Mouse (Mus musculus) cerebellum, adult 11 months (tissue): Measurements from ENCODE around the gene Bmper.

ENCODE experiments used
- DNase-seq: peaks from one replicate; pipeline ENCODE4 v3.0.0; 2022

Bmper gene

DNA sequence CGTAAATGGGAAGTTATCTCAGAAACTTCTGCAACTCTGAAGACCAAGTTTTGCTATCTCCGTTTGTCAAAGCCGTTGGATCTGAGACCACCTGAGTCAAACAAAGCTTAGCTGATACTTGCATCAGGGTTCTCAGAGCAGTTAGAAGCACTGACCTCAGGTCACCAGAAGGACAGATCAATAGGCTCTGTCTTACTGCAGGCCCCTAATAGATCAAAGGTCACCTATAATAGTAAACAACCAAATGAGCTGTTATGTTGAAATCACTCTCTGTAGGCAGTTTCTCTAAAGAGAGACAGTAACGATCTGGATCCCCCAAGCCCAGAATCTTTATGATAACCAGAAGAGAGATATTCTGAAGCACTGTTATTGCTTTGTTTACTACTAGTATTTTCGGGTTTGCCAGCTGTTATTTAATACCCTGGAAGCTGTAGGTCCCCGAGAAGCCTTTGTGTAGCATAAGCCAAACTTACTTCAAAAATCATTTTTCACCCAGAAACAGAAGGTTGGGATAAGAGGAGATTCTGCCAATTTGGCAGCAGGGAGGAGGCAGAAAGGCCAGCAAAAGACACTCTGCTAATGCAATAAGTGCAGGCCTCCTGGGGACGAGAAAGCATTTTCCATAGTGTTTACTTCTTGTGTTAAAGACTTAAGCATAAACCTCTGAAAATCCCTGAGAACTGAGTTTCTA lies 224.5 kb downstream of the Bmper start:
- DNase-seq, result no peak

- DNase-seq, result no peak
Measured at GRCm38 (mm10) chr9:23453309-23453708, 230.4 kb downstream of the Bmper start.

- DNase-seq, result no peak
Measured at GRCm38 (mm10) chr9:23457186-23457585, 234.3 kb downstream of the Bmper start.

DNA sequence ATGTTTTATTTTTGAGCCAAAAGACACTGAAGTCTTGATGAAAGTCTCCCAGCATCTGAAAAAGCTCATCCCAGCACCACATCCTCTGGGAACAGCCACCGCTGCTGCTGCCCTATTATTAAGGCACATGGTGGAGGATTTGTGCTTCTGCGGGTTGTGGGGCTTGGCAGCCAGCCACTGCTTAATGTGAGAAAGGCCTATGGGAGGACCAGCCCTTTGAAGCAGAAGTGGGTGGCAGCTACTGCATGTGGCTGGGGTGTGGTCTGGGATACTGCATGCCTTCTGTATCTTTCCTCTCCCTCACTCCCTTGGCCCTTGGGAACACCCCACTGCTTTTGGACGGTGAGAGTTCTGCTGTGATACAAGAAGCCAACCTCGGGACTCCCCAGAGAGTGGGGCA lies 237.8 kb downstream of the Bmper start:
- no peak for DNase-seq

DNA sequence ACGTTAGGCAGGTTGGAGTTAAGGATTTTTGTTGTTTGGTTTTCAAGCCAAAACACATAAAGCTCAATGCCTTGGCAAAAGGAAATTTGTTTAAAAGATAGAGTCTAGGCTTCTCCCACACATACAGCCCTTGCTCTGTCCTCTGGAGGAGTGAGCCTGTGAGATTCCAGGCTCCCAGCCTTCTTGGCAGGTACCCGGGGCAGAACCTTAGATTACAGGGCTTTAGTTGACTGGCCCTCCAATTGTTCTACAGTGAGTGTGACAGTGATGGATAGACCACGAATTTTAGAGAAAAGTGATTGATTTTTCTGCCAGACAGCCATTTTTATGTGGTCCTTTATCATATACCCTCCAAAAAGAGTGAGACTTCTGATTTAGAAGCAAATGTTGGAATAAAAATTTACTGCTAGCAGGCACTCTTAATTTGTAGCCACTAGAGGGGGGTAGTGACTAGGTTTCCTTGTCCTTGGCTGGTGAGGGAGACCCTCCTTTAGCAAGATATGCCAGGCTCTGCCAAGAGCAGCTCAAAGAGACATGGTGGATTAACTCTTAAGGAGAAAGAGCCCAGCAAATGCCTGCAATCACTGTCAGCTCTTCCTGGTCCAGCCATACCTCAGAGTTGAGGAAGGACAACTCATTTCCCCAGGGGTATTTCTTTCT lies 240.2 kb downstream of the Bmper start:
- DNase-seq, result no peak

DNA sequence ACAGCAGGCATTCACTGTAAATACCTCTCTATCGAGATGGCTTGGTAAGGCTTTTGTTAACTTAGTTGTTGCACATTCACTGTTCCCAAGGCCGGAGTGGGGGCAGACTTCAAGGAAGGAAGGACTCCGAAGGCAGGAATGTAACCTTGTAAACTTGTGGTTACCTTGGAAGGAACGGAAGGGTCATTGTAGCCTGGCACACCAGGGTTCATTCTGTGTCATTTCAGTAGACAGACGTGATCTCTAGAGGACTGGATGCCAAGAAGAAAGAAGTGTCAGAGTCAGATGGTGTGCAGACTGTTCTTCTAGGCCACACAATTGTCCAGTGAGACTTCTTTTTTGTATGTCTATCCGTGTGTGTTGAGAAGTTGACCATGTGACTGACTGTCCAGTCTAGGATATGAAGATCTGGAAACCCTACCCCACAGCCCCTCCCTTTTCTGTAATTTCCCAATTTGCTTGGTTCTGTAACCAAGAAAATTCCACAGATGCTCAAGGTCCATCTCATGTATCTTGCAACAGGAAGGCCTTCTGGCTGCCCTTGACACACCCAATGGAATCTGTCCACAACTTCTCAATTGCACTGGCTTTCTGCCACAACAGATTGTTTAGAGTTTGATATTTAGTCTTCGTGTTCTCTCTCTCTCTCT lies 242.2 kb downstream of the Bmper start:
- DNase-seq, result no peak

DNA sequence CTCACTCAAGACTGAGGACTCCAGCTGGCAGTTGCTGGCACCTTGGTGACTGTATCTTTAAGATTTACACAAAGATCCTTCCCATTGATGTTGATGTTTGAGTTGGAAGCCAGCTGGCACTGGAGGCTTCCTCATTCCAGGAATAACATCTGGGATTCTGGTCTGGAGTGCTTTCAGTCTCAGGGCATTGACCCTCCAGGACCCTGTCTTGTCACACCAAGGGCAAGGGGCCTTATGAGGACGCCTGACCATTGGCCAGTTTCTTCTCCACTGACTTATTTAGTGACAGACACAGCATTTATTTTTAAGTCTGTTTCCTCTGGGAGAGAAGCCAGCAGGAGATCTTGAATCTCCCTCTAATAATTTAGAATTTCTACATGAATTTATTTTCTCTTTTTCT lies 247.0 kb downstream of the Bmper start:
- DNase-seq, result no peak

DNA sequence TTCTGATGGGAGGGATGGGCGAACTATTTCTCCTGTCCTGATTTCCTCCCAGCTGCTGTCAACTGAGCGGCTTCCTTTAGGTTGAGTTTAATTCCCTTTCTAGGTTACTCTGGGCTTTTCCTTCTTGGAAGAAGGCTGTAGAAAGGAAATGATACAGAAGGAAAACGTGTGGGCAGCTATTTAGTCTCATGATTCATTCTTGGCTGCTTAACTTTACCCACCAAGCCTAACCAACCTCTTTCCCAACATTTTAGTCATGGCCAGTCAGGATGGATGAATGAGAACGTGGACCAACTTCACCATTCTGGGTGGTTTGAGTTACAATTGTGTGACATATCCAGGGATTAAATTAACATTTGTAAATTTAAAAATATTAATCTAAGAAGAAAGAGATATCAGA lies 263.0 kb downstream of the Bmper start:
- no peak for DNase-seq

DNA sequence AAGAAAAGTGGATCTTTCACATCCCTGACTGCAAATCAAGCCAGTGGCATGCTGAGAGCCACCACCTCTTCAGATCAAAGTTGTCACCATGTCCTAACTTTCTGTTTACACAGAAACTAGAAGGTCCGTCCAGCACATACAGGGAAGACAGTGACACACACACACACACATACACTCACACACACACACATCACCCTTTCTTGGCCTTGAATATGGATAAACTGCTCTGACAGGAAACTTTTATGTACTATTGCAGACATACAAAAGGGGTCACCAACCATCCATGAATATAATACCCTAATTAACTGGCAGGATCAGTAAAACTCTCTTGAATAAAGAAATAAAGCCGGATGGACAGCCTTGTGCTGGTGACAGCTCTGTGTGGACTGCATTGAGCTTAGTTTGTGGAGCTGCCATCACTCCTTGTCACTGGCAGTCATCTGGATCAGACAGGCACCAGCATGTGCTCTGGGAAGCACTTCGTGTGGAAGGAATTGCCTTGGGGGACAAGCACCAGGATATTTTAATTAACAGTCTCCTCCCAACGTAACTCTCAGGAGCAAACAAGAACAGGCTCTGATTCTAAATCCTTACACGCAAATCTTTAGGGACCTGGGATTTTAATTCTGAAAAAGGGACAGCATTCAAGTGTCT lies 264.0 kb downstream of the Bmper start:
- DNase-seq, result no peak

DNA sequence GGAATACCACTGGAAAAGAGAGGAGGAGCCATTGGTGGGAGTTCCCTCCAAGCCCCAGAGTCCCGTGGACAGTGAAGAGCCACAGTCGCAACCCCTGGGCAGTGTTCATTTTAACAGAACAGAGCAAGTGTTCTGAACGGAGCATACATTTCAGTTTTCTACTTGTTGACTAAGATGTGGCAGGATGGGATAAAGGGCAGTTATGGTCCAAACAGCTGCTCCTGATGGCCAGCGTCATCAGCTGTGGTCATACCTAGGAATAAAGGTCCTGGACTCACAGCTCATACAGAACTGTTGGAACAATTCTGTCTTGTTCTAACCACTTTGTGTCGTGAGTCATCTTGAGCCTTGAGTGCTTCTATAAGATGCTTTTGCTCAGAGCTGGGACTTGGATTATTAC lies 265.4 kb downstream of the Bmper start:
- no peak for DNase-seq

- no peak for DNase-seq
Measured at GRCm38 (mm10) chr9:23495400-23495799, 272.5 kb downstream of the Bmper start.

GRCm38 (mm10) chr9:23497626-23498025 lies 274.8 kb downstream of the Bmper start:
- DNase-seq, result no peak

- DNase-seq, result no peak
Measured at GRCm38 (mm10) chr9:23533870-23534269, 311.0 kb downstream of the Bmper start.
